Mouse (Mus musculus): Measurements from ENCODE around the gene Gjb1. TPM values are rescaled to one million over a fixed set of nuclear protein-coding genes. Genes with fewer than 3 reads are reported as not detected.
"Not testable (repeated sequence)": the region's sequence is repeated elsewhere in the genome, so short reads cannot be mapped to it uniquely, and the experiment has no call there.

Gene Gjb1
- 88.8 and 125 TPM in 2 replicates for polyA plus RNA-seq (2012; rRNA removed)

GRCm38 (mm10) chrX:101376190-101376968 is at the start of gene Gjb1:
Gene Gjb1, plus strand, starts transcription at chrX:101376378.
- Histone ChIP-seq H3K27ac (ENCODE audit: insufficient read depth, low read depth, low read length) (peak within 1 kb of the TSS; percentile 89), H3K36me3 (ENCODE audit: control insufficient read depth, insufficient read depth, low read length) (no peaks in the 10 kb centered on the region), H3K4me3 (ENCODE audit: low read depth, low read length) (peak within 1 kb of the TSS; percentile 58), H3K27me3 (ENCODE audit: control insufficient read depth, insufficient read depth, low read length) (no peaks in the 10 kb centered on the region), H3K4me1 (ENCODE audit: control insufficient read depth, insufficient read depth, insufficient read length, low read length) (no peaks in the 10 kb centered on the region; the same call in 1 of the 2 replicates)
- TF ChIP-seq POLR2A (IDR thresholded peaks at IDR 0.05; ENCODE audit: low read depth, low read length), result no peak
- TF ChIP-seq CTCF (IDR thresholded peaks at IDR 0.05; ENCODE audit: extremely low read depth, insufficient read length, insufficient replicate concordance, low read depth, low read length), result no peak
- 34% methylated on average over 7 of the region's 7 CpGs for WGBS

- peaks cover 3% of the 10 kb centered on the region; the same call in 1 of the 2 replicates for H3K4me1 ChIP-seq (ENCODE audit: control insufficient read depth, insufficient read depth, insufficient read length, low read length)
- no peak overlapping the region for H3K4me3 ChIP-seq (ENCODE audit: low read depth, low read length)
- WGBS, result 23% methylated on average over 9 of the region's 10 CpGs
- no peak overlapping the region for H3K27ac ChIP-seq (ENCODE audit: insufficient read depth, low read depth, low read length)
- TF ChIP-seq CTCF (IDR thresholded peaks at IDR 0.05; ENCODE audit: extremely low read depth, insufficient read length, insufficient replicate concordance, low read depth, low read length) (peak; percentile 39; the same call in 1 of the 2 replicates), POLR2A (IDR thresholded peaks at IDR 0.05; ENCODE audit: low read depth, low read length) (no peak)
- no peaks in the 10 kb centered on the region for H3K27me3 ChIP-seq (ENCODE audit: control insufficient read depth, insufficient read depth, low read length)
- H3K36me3 ChIP-seq (ENCODE audit: control insufficient read depth, insufficient read depth, low read length), result no peaks in the 10 kb centered on the region
Observed at GRCm38 (mm10) chrX:101329372-101330028, 46.7 kb upstream of the Gjb1 start.

GRCm38 (mm10) chrX:101332031-101332374 is 44.2 kb upstream of the Gjb1 start:
- Histone ChIP-seq H3K27me3 (ENCODE audit: control insufficient read depth, insufficient read depth, low read length) (no peaks in the 10 kb centered on the region), H3K36me3 (ENCODE audit: control insufficient read depth, insufficient read depth, low read length) (no peaks in the 10 kb centered on the region), H3K4me3 (ENCODE audit: low read depth, low read length) (peak overlapping the region; percentile 76), H3K27ac (ENCODE audit: insufficient read depth, low read depth, low read length) (peak overlapping the region; percentile 96), H3K4me1 (ENCODE audit: control insufficient read depth, insufficient read depth, insufficient read length, low read length) (peaks cover 3% of the 10 kb centered on the region; the same call in 1 of the 2 replicates)
- 31% methylated on average over 9 of the region's 9 CpGs for WGBS
- no peak for TF ChIP-seq CTCF (IDR thresholded peaks at IDR 0.05; ENCODE audit: extremely low read depth, insufficient read length, insufficient replicate concordance, low read depth, low read length)
- no peak for TF ChIP-seq POLR2A (IDR thresholded peaks at IDR 0.05; ENCODE audit: low read depth, low read length)

GRCm38 (mm10) chrX:101332375-101333211 is 43.6 kb upstream of the Gjb1 start:
- peak overlapping the region; percentile 76 for H3K4me3 ChIP-seq (ENCODE audit: low read depth, low read length)
- H3K36me3 ChIP-seq (ENCODE audit: control insufficient read depth, insufficient read depth, low read length), result no peaks in the 10 kb centered on the region
- peak overlapping the region; percentile 96 for H3K27ac ChIP-seq (ENCODE audit: insufficient read depth, low read depth, low read length)
- TF ChIP-seq CTCF (IDR thresholded peaks at IDR 0.05; ENCODE audit: extremely low read depth, insufficient read length, insufficient replicate concordance, low read depth, low read length) (no peak), POLR2A (IDR thresholded peaks at IDR 0.05; ENCODE audit: low read depth, low read length) (peak; percentile 76)
- H3K27me3 ChIP-seq (ENCODE audit: control insufficient read depth, insufficient read depth, low read length), result no peaks in the 10 kb centered on the region
- H3K4me1 ChIP-seq (ENCODE audit: control insufficient read depth, insufficient read depth, insufficient read length, low read length), result peaks cover 3% of the 10 kb centered on the region; the same call in 1 of the 2 replicates
- 8% methylated on average over 35 of the region's 49 CpGs for WGBS

GRCm38 (mm10) chrX:101334606-101335005 is 41.6 kb upstream of the Gjb1 start:
- WGBS, result 94% methylated on average over 5 of the region's 5 CpGs
- no peaks in the 10 kb centered on the region for H3K36me3 ChIP-seq (ENCODE audit: control insufficient read depth, insufficient read depth, low read length)
- H3K27ac ChIP-seq (ENCODE audit: insufficient read depth, low read depth, low read length), result no peak overlapping the region
- peak; percentile 47; the same call in 1 of the 2 replicates for TF ChIP-seq CTCF (IDR thresholded peaks at IDR 0.05; ENCODE audit: extremely low read depth, insufficient read length, insufficient replicate concordance, low read depth, low read length)
- no peak for TF ChIP-seq POLR2A (IDR thresholded peaks at IDR 0.05; ENCODE audit: low read depth, low read length)
- no peak overlapping the region for H3K4me3 ChIP-seq (ENCODE audit: low read depth, low read length)
- no peaks in the 10 kb centered on the region for H3K27me3 ChIP-seq (ENCODE audit: control insufficient read depth, insufficient read depth, low read length)
- H3K4me1 ChIP-seq (ENCODE audit: control insufficient read depth, insufficient read depth, insufficient read length, low read length), result peaks cover 3% of the 10 kb centered on the region; the same call in 1 of the 2 replicates

GRCm38 (mm10) chrX:101338666-101339065 is 37.5 kb upstream of the Gjb1 start:
- H3K27me3 ChIP-seq (ENCODE audit: control insufficient read depth, insufficient read depth, low read length), result no peaks in the 10 kb centered on the region
- WGBS, result 52% methylated on average over 4 of the region's 4 CpGs
- H3K36me3 ChIP-seq (ENCODE audit: control insufficient read depth, insufficient read depth, low read length), result no peaks in the 10 kb centered on the region
- H3K27ac ChIP-seq (ENCODE audit: insufficient read depth, low read depth, low read length), result no peak overlapping the region
- no peak overlapping the region for H3K4me3 ChIP-seq (ENCODE audit: low read depth, low read length)
- no peak for TF ChIP-seq CTCF (IDR thresholded peaks at IDR 0.05; ENCODE audit: extremely low read depth, insufficient read length, insufficient replicate concordance, low read depth, low read length)
- no peak for TF ChIP-seq POLR2A (IDR thresholded peaks at IDR 0.05; ENCODE audit: low read depth, low read length)
- no peaks in the 10 kb centered on the region for H3K4me1 ChIP-seq (ENCODE audit: control insufficient read depth, insufficient read depth, insufficient read length, low read length)

GRCm38 (mm10) chrX:101342837-101343236 is 33.3 kb upstream of the Gjb1 start:
- not testable (repeated sequence) for H3K4me1 ChIP-seq (ENCODE audit: control insufficient read depth, insufficient read depth, insufficient read length, low read length); H3K27ac ChIP-seq (ENCODE audit: insufficient read depth, low read depth, low read length); H3K27me3 ChIP-seq (ENCODE audit: control insufficient read depth, insufficient read depth, low read length); H3K4me3 ChIP-seq (ENCODE audit: low read depth, low read length); H3K36me3 ChIP-seq (ENCODE audit: control insufficient read depth, insufficient read depth, low read length)
- 71% methylated on average over 2 of the region's 2 CpGs for WGBS

Data from small intestine, adult 2 months (tissue).